Mouse (Mus musculus) kidney, embryonic 16.5 days (tissue): Measurements from ENCODE around the gene Fignl2. TPM values are rescaled to one million over a fixed set of nuclear protein-coding genes. Genes with fewer than 3 reads are reported as not detected.
"Not testable (repeated sequence)": the region's sequence is repeated elsewhere in the genome, so short reads cannot be mapped to it uniquely, and the experiment has no call there.

ENCODE experiments used
- ATAC-seq: fragments of 200-750 bp; cut with Nextera tagmentation; 2 replicates; pipeline ENCODE4 v1.8.0; 2017; ENCODE audit warnings: moderate TSS enrichment; ENCODE audit not compliant: low FRiP score, low TSS enrichment
- H3K27ac ChIP-seq: fragments of 300-500 bp; sonication (generic); 2 replicates; pipeline ENCODE4 v1.5.1; 2014; ENCODE audit warnings: low read length
- H3K27me3 ChIP-seq: fragments of 300-500 bp; sonication (generic); 2 replicates; pipeline ENCODE4 v1.6.1; 2014; ENCODE audit warnings: low read length, control low read depth, mixed read lengths; ENCODE audit not compliant: insufficient read depth
- H3K36me3 ChIP-seq: fragments of 300-500 bp; sonication (generic); 2 replicates; pipeline ENCODE4 v1.6.1; 2014; ENCODE audit warnings: low read length, control low read depth, mixed read lengths; ENCODE audit not compliant: insufficient read depth
- H3K4me1 ChIP-seq: fragments of 300-500 bp; sonication (generic); 2 replicates; pipeline ENCODE4 v1.6.1; 2014; ENCODE audit warnings: low read length, control low read depth, mixed read lengths; ENCODE audit not compliant: insufficient read depth
- H3K4me2 ChIP-seq: fragments of 300-500 bp; sonication (generic); replicated peaks from 2 replicates; pipeline ENCODE4 v1.6.1; 2014; ENCODE audit warnings: low read depth, low read length
- H3K4me3 ChIP-seq: fragments of 300-500 bp; sonication (generic); 2 replicates; pipeline ENCODE4 v1.5.1; 2014; ENCODE audit warnings: mild to moderate bottlenecking, low read length
- H3K9ac ChIP-seq: fragments of 300-500 bp; sonication (generic); replicated peaks from 2 replicates; pipeline ENCODE4 v1.6.1; 2014; ENCODE audit warnings: low read length
- H3K9me3 ChIP-seq: fragments of 300-500 bp; sonication (generic); 2 replicates; pipeline ENCODE4 v1.6.1; 2016; ENCODE audit warnings: low read length, control low read depth
- WGBS: fragments of 180-500 bp; shearing (Covaris S2); extraction: QIAGEN DNeasy Blood & Tissue Kit; methylation state at CpG from one replicate; pipeline ENCODE4 v1.1.7; 2014; 5-methylcytosine and 5-hydroxymethylcytosine counted together
- polyA plus RNA-seq: library from polyadenylated mRNA; unstranded; fragments of >200 nt; fragmentation: Nextera tagmentation; extraction: Ambion mirVana; gene quantifications from 2 replicates; pipeline ENCODE4 v1.2.1, GENCODE M21; 2015

Fignl2 gene
- polyA plus RNA-seq, 1 experiment from 2014 or later, result 0.35 TPM

- 71% methylated on average over 2 of the region's 2 CpGs for WGBS
- H3K36me3 ChIP-seq, ATAC-seq: not testable (repeated sequence)
These were observed 35.4 kb upstream of the Fignl2 start for GRCm38 (mm10) chr15:101113778-101114177.

GRCm38 (mm10) chr15:101113176-101113575, 34.8 kb upstream of the Fignl2 start:
- WGBS, result 67% methylated on average over 8 of the region's 8 CpGs
- H3K36me3 ChIP-seq, result no peaks in the 10 kb centered on the region
- no peak for ATAC-seq
- H3K4me1 ChIP-seq, result no peaks in the 10 kb centered on the region
- peaks cover 4% of the 10 kb centered on the region; the same call in 1 of the 2 replicates for H3K9me3 ChIP-seq
- no peak overlapping the region for H3K4me3 ChIP-seq
- no peak overlapping the region for H3K4me2 ChIP-seq
- H3K27ac ChIP-seq, result peak overlapping the region; percentile 23; the same call in 1 of the 2 replicates
- H3K27me3 ChIP-seq, result peaks cover 3% of the 10 kb centered on the region; the same call in 1 of the 2 replicates
- H3K9ac ChIP-seq, result no peak overlapping the region

More at GRCm38 (mm10) chr15:101113778-101114177, 35.4 kb upstream of the Fignl2 start:
- not testable (repeated sequence) for H3K27ac ChIP-seq, H3K4me3 ChIP-seq, H3K4me2 ChIP-seq, H3K27me3 ChIP-seq, H3K9me3 ChIP-seq, H3K9ac ChIP-seq, H3K4me1 ChIP-seq

GRCm38 (mm10) chr15:101107906-101108671, 29.7 kb upstream of the Fignl2 start:
- Histone ChIP-seq H3K9ac (no peak overlapping the region), H3K4me2 (no peak overlapping the region), H3K27me3 (peaks cover 3% of the 10 kb centered on the region; the same call in 1 of the 2 replicates), H3K4me3 (no peak overlapping the region), H3K27ac (no peak overlapping the region), H3K4me1 (peaks cover 3% of the 10 kb centered on the region; the same call in 1 of the 2 replicates), H3K9me3 (no peaks in the 10 kb centered on the region), H3K36me3 (no peaks in the 10 kb centered on the region)
- 82% methylated on average over 5 of the region's 5 CpGs for WGBS
- no peak for ATAC-seq

- Histone ChIP-seq H3K4me2 (no peak overlapping the region), H3K4me1 (peaks cover 3% of the 10 kb centered on the region; the same call in 1 of the 2 replicates), H3K4me3 (no peak overlapping the region), H3K36me3 (no peaks in the 10 kb centered on the region), H3K9me3 (no peaks in the 10 kb centered on the region), H3K9ac (no peak overlapping the region), H3K27me3 (peaks cover 3% of the 10 kb centered on the region; the same call in 1 of the 2 replicates), H3K27ac (no peak overlapping the region)
- 90% methylated on average over 10 of the region's 10 CpGs for WGBS
- no peak for ATAC-seq
These were observed 27.6 kb upstream of the Fignl2 start for GRCm38 (mm10) chr15:101106011-101106410.

- Histone ChIP-seq H3K4me1 (peaks cover 3% of the 10 kb centered on the region; the same call in 1 of the 2 replicates), H3K9ac (no peak overlapping the region), H3K27me3 (peaks cover 3% of the 10 kb centered on the region; the same call in 1 of the 2 replicates), H3K27ac (no peak overlapping the region), H3K36me3 (no peaks in the 10 kb centered on the region), H3K9me3 (no peaks in the 10 kb centered on the region), H3K4me2 (peak overlapping the region; percentile 28), H3K4me3 (no peak overlapping the region)
- ATAC-seq, result peak; percentile 76; the same call in 1 of the 2 replicates
- 17% methylated on average over 12 of the region's 12 CpGs for WGBS
These were observed 27.2 kb upstream of the Fignl2 start for GRCm38 (mm10) chr15:101105496-101105994.

- 79% methylated on average over 9 of the region's 9 CpGs for WGBS
- Histone ChIP-seq H3K27ac (no peak overlapping the region), H3K4me3 (no peak overlapping the region), H3K36me3 (no peaks in the 10 kb centered on the region), H3K4me2 (no peak overlapping the region), H3K9ac (no peak overlapping the region), H3K27me3 (0 out of 2 replicates have a peak, but pooled peaks cover 9% of the 10 kb centered on the region), H3K9me3 (no peaks in the 10 kb centered on the region), H3K4me1 (peaks cover 3% of the 10 kb centered on the region; the same call in 1 of the 2 replicates)
- no peak for ATAC-seq
These were observed 25.4 kb upstream of the Fignl2 start for GRCm38 (mm10) chr15:101103605-101104304.

- no peak for ATAC-seq
- Histone ChIP-seq H3K4me3 (no peak overlapping the region), H3K27me3 (peaks cover 14% of the 10 kb centered on the region; the same call in 1 of the 2 replicates), H3K4me2 (no peak overlapping the region), H3K36me3 (no peaks in the 10 kb centered on the region), H3K9ac (no peak overlapping the region), H3K27ac (no peak overlapping the region), H3K9me3 (no peaks in the 10 kb centered on the region), H3K4me1 (peaks cover 17% of the 10 kb centered on the region)
- WGBS, result 78% methylated on average over 3 of the region's 3 CpGs
These were observed 22.6 kb upstream of the Fignl2 start for GRCm38 (mm10) chr15:101100996-101101395.

GRCm38 (mm10) chr15:101097985-101098651, 19.8 kb upstream of the Fignl2 start:
- H3K27ac ChIP-seq, result 0 out of 2 replicates have a peak overlapping the region, but pooled peaks have one; percentile 17
- WGBS, result 5% methylated on average over 28 of the region's 28 CpGs
- H3K4me3 ChIP-seq, result peak overlapping the region; percentile 13; the same call in 1 of the 2 replicates
- peak overlapping the region; percentile 50 for H3K4me2 ChIP-seq
- no peaks in the 10 kb centered on the region for H3K9me3 ChIP-seq
- H3K27me3 ChIP-seq, result peaks cover 14% of the 10 kb centered on the region; the same call in 1 of the 2 replicates
- peaks cover 34% of the 10 kb centered on the region for H3K4me1 ChIP-seq
- peak overlapping the region; percentile 55 for H3K9ac ChIP-seq
- ATAC-seq, result peak; percentile 41
- no peaks in the 10 kb centered on the region for H3K36me3 ChIP-seq

- ATAC-seq, result no peak
- H3K9ac ChIP-seq, result no peak overlapping the region
- H3K27me3 ChIP-seq, result peaks cover 18% of the 10 kb centered on the region; the same call in 1 of the 2 replicates
- H3K4me2 ChIP-seq, result no peak overlapping the region
- peaks cover 49% of the 10 kb centered on the region for H3K4me1 ChIP-seq
- H3K27ac ChIP-seq, result no peak overlapping the region
- H3K4me3 ChIP-seq, result no peak overlapping the region
- WGBS, result 50% methylated on average over 3 of the region's 3 CpGs
- H3K9me3 ChIP-seq, result no peaks in the 10 kb centered on the region
- H3K36me3 ChIP-seq, result no peaks in the 10 kb centered on the region
These were observed 17.0 kb upstream of the Fignl2 start for GRCm38 (mm10) chr15:101095392-101095791.
